Mouse (Mus musculus) forebrain, embryonic 13.5 days (tissue): ENCODE measurements at regions not wholly inside any gene's neighbourhood (a gene's known extent, or its start where the extent isn't known, plus 50 kb on each side); places are given as distances from the start of the nearest gene placed in this dataset.
"Not testable (repeated sequence)": the region's sequence is repeated elsewhere in the genome, so short reads cannot be mapped to it uniquely, and the experiment has no call there.

ENCODE experiments used
- ATAC-seq: fragments of 200-750 bp; cut with Nextera tagmentation; 2 replicates; pipeline ENCODE4 v1.8.0; 2017
- H3K27ac ChIP-seq: fragments of 300-500 bp; sonication (generic); 2 replicates; pipeline ENCODE4 v1.5.1; 2015; ENCODE audit warnings: inconsistent platforms, mild to moderate bottlenecking, moderate library complexity
- H3K27me3 ChIP-seq: fragments of 300-500 bp; sonication (generic); 2 replicates; pipeline ENCODE4 v1.6.1; 2015; ENCODE audit warnings: mild to moderate bottlenecking, inconsistent platforms
- H3K36me3 ChIP-seq: fragments of 300-500 bp; sonication (generic); 2 replicates; pipeline ENCODE4 v1.6.1; 2015; ENCODE audit warnings: mild to moderate bottlenecking, inconsistent platforms; ENCODE audit not compliant: poor library complexity, severe bottlenecking
- H3K4me1 ChIP-seq: fragments of 300-500 bp; sonication (generic); 2 replicates; pipeline ENCODE4 v1.6.1; 2015; ENCODE audit warnings: inconsistent platforms
- H3K4me2 ChIP-seq: fragments of 300-500 bp; sonication (generic); 2 replicates; pipeline ENCODE4 v1.6.1; 2015; ENCODE audit warnings: inconsistent platforms, mild to moderate bottlenecking, moderate library complexity
- H3K4me3 ChIP-seq: fragments of 300-500 bp; sonication (generic); 2 replicates; pipeline ENCODE4 v1.5.1; 2015; ENCODE audit warnings: mild to moderate bottlenecking, inconsistent platforms
- H3K9ac ChIP-seq: fragments of 300-500 bp; sonication (generic); 2 replicates; pipeline ENCODE4 v1.6.1; 2015; ENCODE audit warnings: mild to moderate bottlenecking, inconsistent platforms
- H3K9me3 ChIP-seq: fragments of 300-500 bp; sonication (generic); replicated peaks from 2 replicates; pipeline ENCODE4 v1.6.1; 2016; ENCODE audit warnings: inconsistent platforms
- WGBS: fragments of 180-500 bp; shearing (Covaris S2); methylation state at CpG from one replicate; pipeline ENCODE4 v1.1.7; 2015; 5-methylcytosine and 5-hydroxymethylcytosine counted together

GRCm38 (mm10) chr9:32936462-32936861 lies 300.4 kb downstream of the Ets1 start:
- ATAC-seq = no peak
- 71% methylated on average over 7 of the region's 9 CpGs for WGBS
- no peak overlapping the region for H3K9ac ChIP-seq
- H3K9me3 ChIP-seq = no peaks in the 10 kb centered on the region
- H3K36me3 ChIP-seq = no peaks in the 10 kb centered on the region
- H3K4me1 ChIP-seq = 0 out of 2 replicates have a peak, but pooled peaks cover 3% of the 10 kb centered on the region
- H3K27me3 ChIP-seq = peaks cover 8% of the 10 kb centered on the region; the same call in 1 of the 2 replicates
- H3K4me2 ChIP-seq = no peak overlapping the region
- no peak overlapping the region for H3K4me3 ChIP-seq
- no peak overlapping the region for H3K27ac ChIP-seq

DNA sequence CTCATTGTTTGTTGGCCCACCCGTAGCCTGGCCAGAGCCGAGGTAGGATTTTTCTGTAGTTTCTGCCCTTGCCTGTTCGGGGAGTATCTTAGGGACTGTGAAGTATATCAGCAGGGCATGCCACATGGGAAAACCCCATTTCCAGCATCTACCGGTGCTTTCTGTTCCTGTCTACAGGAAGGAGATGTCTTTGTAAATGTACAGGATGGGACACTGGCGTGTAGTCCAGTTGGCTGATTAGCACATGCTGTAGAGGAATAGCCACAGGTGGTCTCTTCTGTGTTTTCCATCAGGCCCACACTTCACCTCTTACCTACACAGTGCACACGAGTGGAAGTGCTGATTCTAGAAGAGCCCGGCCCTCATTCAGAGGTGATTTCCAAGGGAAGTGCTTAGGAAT lies 301.4 kb downstream of the Ets1 start:
- no peak for ATAC-seq
- WGBS = 86% methylated on average over 7 of the region's 7 CpGs
- no peak overlapping the region for H3K4me2 ChIP-seq
- H3K4me1 ChIP-seq = 0 out of 2 replicates have a peak, but pooled peaks cover 6% of the 10 kb centered on the region
- H3K27ac ChIP-seq = no peak overlapping the region
- H3K36me3 ChIP-seq = no peaks in the 10 kb centered on the region
- no peaks in the 10 kb centered on the region for H3K9me3 ChIP-seq
- no peak overlapping the region for H3K9ac ChIP-seq
- H3K4me3 ChIP-seq = no peak overlapping the region
- H3K27me3 ChIP-seq = peaks cover 8% of the 10 kb centered on the region; the same call in 1 of the 2 replicates

DNA sequence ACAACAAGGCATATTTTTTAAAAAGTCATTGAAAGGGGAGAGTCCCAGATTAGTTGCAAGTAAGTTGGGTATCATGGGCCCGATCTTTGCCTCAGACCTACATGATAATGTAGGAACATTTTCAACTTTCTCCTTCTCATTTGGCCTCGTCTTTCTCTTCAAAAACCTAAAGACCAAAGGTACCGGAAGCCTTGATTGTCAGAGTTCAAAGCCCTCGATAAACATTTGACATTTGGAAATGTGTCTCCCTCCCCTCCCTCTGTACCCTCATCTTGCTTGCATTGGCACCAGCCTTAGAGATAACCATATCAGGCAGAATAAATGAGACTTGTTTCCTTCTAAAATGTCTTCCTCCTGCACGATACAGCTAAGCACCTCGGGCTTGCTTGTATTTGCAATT lies 302.8 kb downstream of the Ets1 start:
- peaks cover 8% of the 10 kb centered on the region; the same call in 1 of the 2 replicates for H3K27me3 ChIP-seq
- no peak for ATAC-seq
- H3K9me3 ChIP-seq = no peaks in the 10 kb centered on the region
- no peak overlapping the region for H3K27ac ChIP-seq
- no peak overlapping the region for H3K4me3 ChIP-seq
- no peaks in the 10 kb centered on the region for H3K36me3 ChIP-seq
- no peak overlapping the region for H3K4me2 ChIP-seq
- no peak overlapping the region for H3K9ac ChIP-seq
- WGBS = 91% methylated on average over 6 of the region's 6 CpGs
- H3K4me1 ChIP-seq = 0 out of 2 replicates have a peak, but pooled peaks cover 6% of the 10 kb centered on the region

- peaks cover 8% of the 10 kb centered on the region; the same call in 1 of the 2 replicates for H3K27me3 ChIP-seq
- 93% methylated on average over 3 of the region's 3 CpGs for WGBS
Measured at GRCm38 (mm10) chr9:32939626-32940025, 303.6 kb downstream of the Ets1 start.

DNA sequence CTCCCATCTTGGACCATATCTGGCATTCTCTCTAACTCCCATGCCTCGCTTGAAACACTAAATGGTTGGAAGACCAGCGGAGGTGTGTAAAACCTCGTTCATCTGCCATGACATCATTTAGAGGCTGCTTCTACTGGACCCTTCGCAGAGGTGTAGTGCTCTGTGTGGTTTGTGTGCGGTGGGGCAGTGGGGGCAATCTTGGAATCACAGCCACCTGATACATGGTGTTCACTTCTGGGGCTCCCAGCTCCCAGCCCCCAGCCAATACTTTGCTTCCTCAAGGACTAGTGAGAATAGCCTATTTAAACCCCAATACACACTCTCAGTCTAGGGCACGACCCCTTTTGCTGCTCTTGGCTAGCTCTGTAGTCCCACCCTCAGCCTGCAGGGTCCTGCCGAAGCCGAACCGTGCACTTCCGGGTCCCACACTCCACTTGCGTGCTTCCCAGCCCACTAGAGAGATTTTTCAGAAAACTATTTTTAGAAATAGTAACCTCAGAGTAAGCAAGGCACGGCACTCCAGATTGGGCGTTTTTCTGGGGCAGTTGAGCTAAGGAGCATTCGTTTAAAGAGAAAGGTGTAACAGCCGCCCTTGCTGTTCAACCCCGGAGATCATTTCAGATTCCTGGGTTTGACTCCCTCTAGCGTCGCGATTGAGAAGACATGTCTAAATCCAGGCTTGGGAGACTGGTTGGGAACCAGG lies 304.2 kb downstream of the Ets1 start:
- no peaks in the 10 kb centered on the region for H3K36me3 ChIP-seq
- peak overlapping the region; percentile 61 for H3K9ac ChIP-seq
- peaks cover 8% of the 10 kb centered on the region; the same call in 1 of the 2 replicates for H3K27me3 ChIP-seq
- H3K4me1 ChIP-seq = 0 out of 2 replicates have a peak, but pooled peaks cover 6% of the 10 kb centered on the region
- peak overlapping the region; percentile 49 for H3K4me3 ChIP-seq
- ATAC-seq = peak; percentile 95
- peak overlapping the region; percentile 68 for H3K4me2 ChIP-seq
- whole genome bisulfite sequencing = 22% methylated on average over 19 of the region's 19 CpGs
- H3K27ac ChIP-seq = no peak overlapping the region
- H3K9me3 ChIP-seq = no peaks in the 10 kb centered on the region

More at GRCm38 (mm10) chr9:32939626-32940025, 303.6 kb downstream of the Ets1 start:
- Histone ChIP-seq H3K36me3 (no peaks in the 10 kb centered on the region), H3K4me2 (no peak overlapping the region), H3K4me3 (no peak overlapping the region), H3K9me3 (no peaks in the 10 kb centered on the region), H3K4me1 (0 out of 2 replicates have a peak, but pooled peaks cover 6% of the 10 kb centered on the region), H3K9ac (no peak overlapping the region), H3K27ac (no peak overlapping the region)
- no peak for ATAC-seq

- WGBS = 40% methylated on average over 12 of the region's 12 CpGs
- ATAC-seq = no peak; the same call in 1 of the 2 replicates
- Histone ChIP-seq H3K9ac (no peak overlapping the region; the same call in 1 of the 2 replicates), H3K4me3 (peak overlapping the region; percentile 49), H3K4me2 (peak overlapping the region; percentile 68), H3K4me1 (0 out of 2 replicates have a peak, but pooled peaks cover 6% of the 10 kb centered on the region), H3K27me3 (peaks cover 8% of the 10 kb centered on the region; the same call in 1 of the 2 replicates), H3K36me3 (no peaks in the 10 kb centered on the region), H3K27ac (no peak overlapping the region), H3K9me3 (no peaks in the 10 kb centered on the region)
Measured at GRCm38 (mm10) chr9:32940919-32941767, 305.1 kb downstream of the Ets1 start.

- peaks cover 8% of the 10 kb centered on the region; the same call in 1 of the 2 replicates for H3K27me3 ChIP-seq
- H3K4me2 ChIP-seq = 0 out of 2 replicates have a peak overlapping the region, but pooled peaks have one; percentile 68
- H3K4me1 ChIP-seq = 0 out of 2 replicates have a peak, but pooled peaks cover 6% of the 10 kb centered on the region
- H3K27ac ChIP-seq = no peak overlapping the region
- no peak overlapping the region for H3K4me3 ChIP-seq
- no peaks in the 10 kb centered on the region for H3K36me3 ChIP-seq
- ATAC-seq = no peak
- H3K9ac ChIP-seq = no peak overlapping the region
- no peaks in the 10 kb centered on the region for H3K9me3 ChIP-seq
Measured at GRCm38 (mm10) chr9:32941768-32942030, 305.7 kb downstream of the Ets1 start.

- Histone ChIP-seq H3K27ac (no peak overlapping the region), H3K27me3 (no peaks in the 10 kb centered on the region), H3K36me3 (no peaks in the 10 kb centered on the region), H3K9ac (no peak overlapping the region), H3K9me3 (no peaks in the 10 kb centered on the region), H3K4me1 (no peaks in the 10 kb centered on the region), H3K4me3 (no peak overlapping the region), H3K4me2 (no peak overlapping the region)
- no peak for ATAC-seq
- WGBS = 90% methylated on average over 3 of the region's 3 CpGs
Measured at GRCm38 (mm10) chr9:32947221-32947620, 311.2 kb downstream of the Ets1 start.

GRCm38 (mm10) chr9:32949036-32949435 lies 313.0 kb downstream of the Ets1 start:
- no peak overlapping the region for H3K27ac ChIP-seq

DNA sequence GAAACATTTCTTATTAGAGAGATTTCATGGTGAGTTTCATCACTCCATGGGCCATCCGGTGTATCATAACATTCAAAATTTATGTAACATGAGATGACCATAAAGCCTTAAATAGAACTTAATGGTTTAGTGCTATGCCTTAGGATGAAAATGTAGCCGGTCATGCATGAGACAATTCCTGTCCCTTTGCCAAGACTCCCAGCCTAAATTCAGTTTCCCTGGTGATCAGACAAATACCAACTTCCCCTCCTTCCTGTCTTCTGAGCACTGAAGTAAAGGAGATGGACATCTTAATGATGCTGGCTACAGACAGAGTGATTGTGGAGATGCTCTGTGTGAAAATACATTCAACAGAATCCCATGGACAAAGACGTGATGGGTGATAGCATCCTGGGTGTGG lies 322.7 kb downstream of the Ets1 start:
- WGBS = 75% methylated on average over 3 of the region's 3 CpGs
- Histone ChIP-seq H3K9ac (no peak overlapping the region), H3K27me3 (no peaks in the 10 kb centered on the region), H3K4me1 (0 out of 2 replicates have a peak, but pooled peaks cover 3% of the 10 kb centered on the region), H3K4me2 (no peak overlapping the region), H3K27ac (no peak overlapping the region), H3K9me3 (no peaks in the 10 kb centered on the region), H3K4me3 (no peak overlapping the region), H3K36me3 (no peaks in the 10 kb centered on the region)
- no peak for ATAC-seq

More at GRCm38 (mm10) chr9:32949036-32949435, 313.0 kb downstream of the Ets1 start:
- Histone ChIP-seq H3K9me3 (no peaks in the 10 kb centered on the region), H3K4me3 (no peak overlapping the region), H3K9ac (no peak overlapping the region), H3K27me3 (no peaks in the 10 kb centered on the region), H3K36me3 (no peaks in the 10 kb centered on the region), H3K4me2 (no peak overlapping the region), H3K4me1 (no peaks in the 10 kb centered on the region)
- WGBS = 86% methylated on average over 3 of the region's 3 CpGs
- ATAC-seq = no peak

DNA sequence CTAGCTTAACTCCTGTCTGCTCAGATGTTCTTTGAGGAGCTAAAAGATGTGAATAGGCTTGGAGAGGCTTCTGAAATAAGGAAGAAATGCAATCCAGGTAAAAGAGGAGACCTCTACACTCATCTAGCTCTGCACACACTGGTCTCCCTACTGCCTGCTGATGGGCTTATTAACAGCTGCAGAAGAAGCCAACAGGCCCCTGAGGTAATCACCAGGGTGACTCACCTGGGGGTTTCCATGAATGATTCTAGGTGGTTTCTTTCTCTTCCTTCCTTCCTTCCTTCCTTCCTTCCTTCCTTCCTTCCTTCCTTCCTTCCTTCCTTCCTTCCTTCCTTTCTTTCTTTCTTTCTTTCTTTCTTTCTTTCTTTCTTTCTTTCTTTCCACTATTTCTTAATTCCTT lies 323.4 kb downstream of the Ets1 start:
- H3K4me1 ChIP-seq, H3K4me3 ChIP-seq, H3K9me3 ChIP-seq, H3K4me2 ChIP-seq, H3K27me3 ChIP-seq, H3K36me3 ChIP-seq, H3K9ac ChIP-seq, H3K27ac ChIP-seq, ATAC-seq: not testable (repeated sequence)

- no peaks in the 10 kb centered on the region for H3K36me3 ChIP-seq
Measured at GRCm38 (mm10) chr9:32962679-32963205, 326.7 kb downstream of the Ets1 start.

More at GRCm38 (mm10) chr9:32962679-32963205, 326.7 kb downstream of the Ets1 start:
- WGBS = 94% methylated on average over 5 of the region's 5 CpGs
- Histone ChIP-seq H3K9me3 (no peaks in the 10 kb centered on the region), H3K27ac (no peak overlapping the region), H3K4me3 (no peak overlapping the region), H3K4me2 (no peak overlapping the region), H3K4me1 (0 out of 2 replicates have a peak, but pooled peaks cover 3% of the 10 kb centered on the region), H3K27me3 (no peaks in the 10 kb centered on the region), H3K9ac (no peak overlapping the region)
- no peak for ATAC-seq
